Mouse (Mus musculus) embryonic stem cell, embryonic (primary cell): ENCODE measurements at regions not wholly inside any gene's neighbourhood (a gene's known extent, or its start where the extent isn't known, plus 50 kb on each side); places are given as distances from the start of the nearest gene placed in this dataset.

Experiments used
- CTCF ChIA-PET, 4 experiments: fragments of 300-600 bp in 2 of 4; fragments of 350-600 bp in 2 of 4; sonication (Branson Sonifier 250); formaldehyde crosslinking; loops; one replicate each; lab custom pipeline; 2022; ENCODE audit warnings: inconsistent platforms in 2 of 4; lab: Charles Lee
- POLR2A ChIA-PET, 4 experiments: fragments of 300-600 bp in 2 of 4; fragments of 350-600 bp in 2 of 4; sonication (Branson Sonifier 250); formaldehyde crosslinking; loops; one replicate each; lab custom pipeline; 2022; ENCODE audit warnings: antibody characterized with exemption in 4 of 4, inconsistent platforms in 1 of 4; lab: Charles Lee

DNA sequence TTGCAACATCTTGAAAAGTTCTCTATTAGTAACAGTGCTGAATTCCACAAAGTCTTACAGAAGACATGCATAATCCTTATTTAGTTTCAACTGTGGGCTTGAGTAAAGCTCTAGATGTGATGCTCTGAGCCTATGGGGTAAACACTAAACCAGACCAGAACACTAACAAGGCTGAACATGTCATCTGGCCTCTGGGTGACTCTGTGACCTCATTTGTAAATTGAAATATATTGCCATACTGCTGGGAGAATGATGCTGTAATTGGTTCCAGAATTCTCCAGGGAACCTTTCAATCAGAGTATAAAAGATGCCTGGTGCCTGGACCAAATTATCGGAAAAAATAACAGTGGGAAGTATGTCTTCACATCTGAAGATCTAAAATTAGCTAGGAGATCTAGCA lies 309.9 kb upstream of the Megf9 start:
- POLR2A ChIA-PET: no interaction called here
- CTCF ChIA-PET: no interaction called here

GRCm38 (mm10) chr4:70810956-70811316 lies 276.1 kb upstream of the Megf9 start:
- POLR2A ChIA-PET: no interaction called here
- CTCF ChIA-PET: no interaction called here

DNA sequence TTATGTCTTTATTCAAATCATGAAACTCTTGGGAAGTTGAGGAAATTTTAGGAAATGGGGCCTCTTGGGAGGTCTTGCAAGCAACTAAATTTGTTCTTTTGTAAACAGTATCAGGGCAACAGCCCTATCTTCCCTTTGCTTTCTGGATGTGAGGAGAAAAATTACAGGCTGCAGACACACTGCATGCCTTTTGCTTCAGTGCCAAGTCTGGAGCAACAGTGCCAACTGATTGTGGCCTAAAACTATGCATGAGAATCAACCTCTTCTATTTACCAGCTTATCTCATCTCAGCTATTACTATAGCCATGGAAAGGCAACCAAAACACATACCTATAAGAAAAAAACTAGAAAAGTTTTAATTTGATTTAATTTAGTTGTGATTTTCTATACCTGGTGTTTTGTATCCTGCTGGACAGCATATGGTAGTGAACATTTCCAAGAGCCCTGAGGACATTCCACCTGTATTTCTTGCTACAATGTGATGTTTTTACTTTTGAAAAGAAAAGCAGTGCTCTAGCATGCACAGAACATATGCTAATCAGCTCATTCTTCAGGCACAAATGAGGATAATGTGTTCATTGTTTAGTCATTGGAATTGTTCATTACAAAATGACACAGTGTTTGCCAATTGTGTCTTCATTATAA lies 275.6 kb upstream of the Megf9 start:
- CTCF ChIA-PET: no interaction called here
- POLR2A ChIA-PET: no interaction called here

DNA sequence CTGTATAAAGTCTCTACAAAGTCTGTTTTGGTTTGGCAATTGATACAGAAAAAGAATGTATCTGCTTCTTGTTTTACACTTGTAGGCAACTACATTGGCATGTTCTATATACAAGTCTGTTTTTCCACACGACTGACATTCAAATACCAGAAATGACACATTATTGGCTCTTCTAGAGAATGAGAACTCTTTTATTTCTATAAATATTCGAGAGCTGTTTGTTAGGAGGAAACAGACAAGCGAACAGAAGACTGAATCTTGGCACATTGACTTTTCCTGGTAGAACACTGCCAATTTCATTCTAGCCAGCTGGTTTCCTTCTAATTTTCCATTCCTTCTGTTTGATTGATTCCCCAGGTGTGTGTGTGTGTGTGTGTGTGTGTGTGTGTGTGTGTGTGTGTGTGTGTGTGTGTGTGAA lies 270.1 kb upstream of the Megf9 start:
- ChIA-PET CTCF (no interaction called here), POLR2A (interaction anchor here in 1 of 4 experiments (0.7 kb wide), 1 partner anchor 104 kb away, joined by 3 read pairs; no protein-coding TSS in a partner anchor)

GRCm38 (mm10) chr4:70798483-70798882 lies 263.7 kb upstream of the Megf9 start:
- CTCF ChIA-PET: no interaction called here
- POLR2A ChIA-PET: no interaction called here

GRCm38 (mm10) chr4:70797935-70798334 lies 263.1 kb upstream of the Megf9 start:
- ChIA-PET POLR2A (no interaction called here), CTCF (no interaction called here)

- ChIA-PET CTCF (no interaction called here), POLR2A (interaction anchor here in 1 of 4 experiments (0.6 kb wide), 1 partner anchor 253 kb away, joined by 4 read pairs; no protein-coding TSS in a partner anchor)
Observed at GRCm38 (mm10) chr4:70783487-70783886, 248.7 kb upstream of the Megf9 start.

- POLR2A ChIA-PET: interaction anchor here in 1 of 4 experiments (0.6 kb wide), 1 partner anchor 9 kb away, joined by 3 read pairs; no protein-coding TSS in a partner anchor
- CTCF ChIA-PET: no interaction called here
Observed at GRCm38 (mm10) chr4:70781591-70781990, 246.8 kb upstream of the Megf9 start.

GRCm38 (mm10) chr4:70776273-70776672 lies 241.5 kb upstream of the Megf9 start:
- ChIA-PET CTCF (no interaction called here), POLR2A (no interaction called here)

GRCm38 (mm10) chr4:70743425-70743824 lies 208.6 kb upstream of the Megf9 start:
- POLR2A ChIA-PET: no interaction called here
- CTCF ChIA-PET: no interaction called here

DNA sequence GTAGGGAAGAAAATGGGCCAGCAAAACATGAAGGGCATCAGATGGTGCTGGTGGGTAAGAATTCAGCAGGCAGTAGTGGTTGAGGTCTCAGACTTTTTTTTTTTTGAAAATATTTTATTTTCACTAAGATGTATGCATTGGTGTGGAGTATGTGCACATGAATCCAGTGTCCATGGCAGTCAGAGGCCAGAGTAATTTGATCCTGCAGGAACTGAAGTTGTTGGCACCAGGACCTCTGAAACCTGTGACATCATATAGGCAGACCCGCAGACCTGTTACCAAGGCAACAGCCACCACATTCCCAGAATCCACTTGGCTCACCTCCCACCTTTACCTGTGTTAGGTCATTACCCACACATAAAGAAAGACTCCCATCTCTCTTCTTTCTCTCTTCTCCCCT lies 207.2 kb upstream of the Megf9 start:
- ChIA-PET CTCF (no interaction called here), POLR2A (no interaction called here)

DNA sequence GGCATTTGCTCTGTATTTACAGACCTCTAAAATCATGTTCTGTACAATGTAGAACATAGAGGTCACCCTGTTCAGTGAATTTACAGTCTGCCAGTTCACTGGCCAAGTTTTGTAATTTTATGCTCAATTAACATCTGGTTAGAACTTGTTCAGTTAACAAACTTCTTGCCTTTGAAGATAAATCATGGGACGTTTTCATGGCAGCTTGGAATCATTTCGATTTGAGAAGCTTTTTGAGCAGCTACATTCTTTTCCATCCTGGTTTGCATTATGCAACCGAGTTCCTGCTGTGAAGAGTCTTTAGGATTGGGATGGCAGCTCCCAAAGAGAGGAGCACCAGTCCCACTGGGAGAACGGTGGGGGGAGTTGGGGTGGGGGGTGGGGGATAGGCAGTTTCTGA lies 206.3 kb upstream of the Megf9 start:
- POLR2A ChIA-PET: no interaction called here
- CTCF ChIA-PET: no interaction called here

DNA sequence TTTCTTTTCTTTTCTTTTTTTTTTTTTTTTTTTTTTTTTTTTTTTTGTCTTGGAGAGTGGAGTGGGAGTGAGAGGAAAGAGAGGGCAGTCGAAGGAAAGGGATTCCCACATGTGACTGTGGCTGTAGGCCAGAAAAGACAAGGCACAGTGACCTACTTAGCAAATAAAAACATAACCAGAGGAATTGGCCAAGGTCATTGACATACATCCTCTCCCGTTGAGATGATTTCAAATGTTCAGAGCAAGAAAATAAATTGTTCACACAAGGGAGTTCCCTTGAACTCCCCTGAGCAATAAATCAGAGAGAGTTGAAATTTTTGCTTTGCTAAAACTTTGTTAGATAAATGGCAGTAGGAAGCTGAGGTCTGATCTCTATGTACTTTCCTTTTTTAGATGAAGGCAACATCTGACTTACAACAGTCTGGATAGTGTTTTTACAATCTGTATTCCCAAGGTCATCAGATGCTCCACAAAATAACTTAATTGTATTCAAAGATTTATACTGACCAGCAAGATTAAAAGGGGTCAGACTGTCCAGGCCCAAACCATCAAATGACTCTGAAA lies 174.4 kb upstream of the Megf9 start:
- ChIA-PET CTCF (no interaction called here), POLR2A (no interaction called here)

DNA sequence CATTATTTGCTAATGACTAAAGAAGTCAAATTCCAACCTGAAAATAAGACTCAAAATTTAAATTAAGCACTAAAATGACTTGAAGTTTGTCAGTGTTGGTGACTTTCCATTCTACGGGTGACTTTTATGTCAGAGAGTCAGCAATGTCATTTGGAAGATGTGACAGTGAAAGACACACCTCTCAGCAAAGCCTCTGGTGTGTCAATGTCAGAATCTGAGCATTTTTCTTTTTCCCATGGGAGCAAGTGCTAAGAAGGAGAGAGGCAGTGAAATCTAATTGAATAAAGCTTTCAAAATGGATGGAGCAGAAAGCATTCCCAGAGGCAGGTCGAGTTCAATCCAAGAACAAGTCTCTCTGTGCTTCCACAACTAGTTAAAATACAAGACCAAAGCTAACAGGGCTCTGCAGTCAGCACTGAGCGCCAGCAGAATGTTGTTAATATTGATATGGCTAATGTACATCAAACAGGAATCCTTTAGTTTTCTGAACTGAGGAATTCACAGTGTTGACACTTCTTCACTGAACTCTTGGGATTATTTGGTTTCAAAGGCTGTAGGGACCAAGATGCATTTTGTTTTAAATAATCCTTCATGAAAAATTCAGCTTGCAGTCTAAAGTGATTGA lies 170.4 kb upstream of the Megf9 start:
- CTCF ChIA-PET: no interaction called here

DNA sequence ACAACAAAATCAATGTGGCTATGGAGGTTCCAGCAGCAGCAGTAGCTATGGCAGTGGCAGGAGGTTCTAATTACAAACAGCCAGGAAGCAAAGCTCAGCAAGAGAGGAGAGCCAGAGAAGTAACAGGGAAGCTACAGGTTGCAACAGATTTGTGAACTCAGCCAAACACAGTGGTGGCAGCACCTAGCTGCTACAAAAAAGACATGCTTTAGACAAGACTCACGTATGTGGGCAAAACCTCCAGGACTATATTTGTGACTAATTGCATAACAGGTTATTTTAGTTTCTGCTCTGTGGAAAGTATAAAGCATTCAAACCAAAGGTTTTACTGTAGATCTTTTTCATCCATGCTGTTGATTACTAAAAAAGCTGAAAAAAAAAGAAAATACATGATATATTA lies 166.1 kb upstream of the Megf9 start:
- ChIA-PET CTCF (no interaction called here), POLR2A (interaction anchor here in 1 of 4 experiments (0.6 kb wide), 1 partner anchor 104 kb away, joined by 3 read pairs; no protein-coding TSS in a partner anchor)

More for the DNA sequence above, 170.4 kb upstream of the Megf9 start:
- POLR2A ChIA-PET: no interaction called here

DNA sequence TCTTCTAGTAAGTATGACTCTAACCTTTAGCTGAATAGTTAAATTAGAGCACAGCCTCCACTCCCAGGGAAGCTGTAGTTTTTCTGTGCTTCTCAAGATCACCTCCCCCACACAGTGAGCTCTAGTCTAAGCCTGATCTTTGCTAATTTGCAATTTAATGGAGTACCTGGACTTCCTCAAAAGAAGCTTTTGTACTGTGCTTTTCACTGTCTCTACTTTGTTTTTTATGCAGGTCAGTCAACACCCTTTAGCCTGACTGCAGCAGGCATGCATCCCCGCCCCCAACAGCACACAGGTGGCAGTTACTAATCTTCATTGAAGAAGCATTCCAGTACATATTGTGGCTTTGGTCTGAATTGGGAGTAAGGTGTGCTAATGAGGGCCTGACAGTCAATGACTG lies 129.4 kb upstream of the Megf9 start:
- CTCF ChIA-PET: no interaction called here
- POLR2A ChIA-PET: no interaction called here

- ChIA-PET POLR2A (interaction anchor here in 1 of 4 experiments (0.6 kb wide), 1 partner anchor 45 kb away, joined by 3 read pairs; no protein-coding TSS in a partner anchor), CTCF (no interaction called here)
Observed at GRCm38 (mm10) chr4:70621431-70621837, 86.6 kb upstream of the Megf9 start.

- POLR2A ChIA-PET: no interaction called here
- CTCF ChIA-PET: no interaction called here
Observed at GRCm38 (mm10) chr4:70619636-70620287, 85.0 kb upstream of the Megf9 start.

- POLR2A ChIA-PET: no interaction called here
- CTCF ChIA-PET: no interaction called here
Observed at GRCm38 (mm10) chr4:70615794-70616193, 81.0 kb upstream of the Megf9 start.

DNA sequence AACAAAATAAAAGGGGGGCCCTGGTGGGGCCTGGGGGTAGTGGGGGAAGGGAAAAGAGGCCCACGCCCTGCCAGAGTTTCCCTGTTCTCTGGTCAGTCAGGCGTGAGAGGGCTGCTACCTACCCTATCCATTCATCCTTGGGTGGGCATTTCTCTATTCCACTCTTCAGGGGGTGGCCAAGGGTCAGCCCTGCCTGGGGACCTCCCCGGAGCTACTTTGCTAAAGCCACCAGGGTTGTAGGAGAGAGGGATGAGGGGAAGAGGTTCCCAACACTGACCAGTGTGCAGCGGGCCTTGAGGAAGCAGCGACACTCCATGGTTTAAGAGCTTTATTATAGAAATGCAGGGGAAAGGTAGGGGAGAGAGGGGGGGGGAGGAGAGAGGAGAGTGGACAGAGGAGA lies 79.6 kb upstream of the Megf9 start:
- CTCF ChIA-PET: no interaction called here
- POLR2A ChIA-PET: interaction anchor here in 1 of 4 experiments (0.7 kb wide), 1 partner anchor 63 kb away, joined by 3 read pairs; no protein-coding TSS in a partner anchor
